Mouse (Mus musculus) monocyte, adult 2 months (primary cell): ENCODE results near the gene Zfp648.

ENCODE experiments used
- DNase-seq, 2 experiments: peaks; one replicate each; pipeline ENCODE4 v3.0.0; 2022; ENCODE audit warnings: low spot score in 2 of 2, low read depth in 1 of 2

Gene Zfp648

GRCm38 (mm10) chr1:154200955-154201722 is at the start of gene Zfp648:
Zfp648 (plus strand) TSS chr1:154201187.
- no peak for DNase-seq

- DNase-seq = no peak
Observed at GRCm38 (mm10) chr1:154152539-154152938, 48.4 kb upstream of the Zfp648 start.

- no peak for DNase-seq
Observed at GRCm38 (mm10) chr1:154153800-154154199, 47.2 kb upstream of the Zfp648 start.

GRCm38 (mm10) chr1:154156177-154157062 is 44.6 kb upstream of the Zfp648 start:
- DNase-seq = no peak

GRCm38 (mm10) chr1:154157131-154157530 is 43.9 kb upstream of the Zfp648 start:
- DNase-seq = no peak

GRCm38 (mm10) chr1:154167696-154168095 is 33.3 kb upstream of the Zfp648 start:
- no peak for DNase-seq

GRCm38 (mm10) chr1:154175334-154175733 is 25.7 kb upstream of the Zfp648 start:
- DNase-seq = peak in 1 of 2 experiments; percentile 5

- no peak for DNase-seq
Observed at GRCm38 (mm10) chr1:154177781-154178180, 23.2 kb upstream of the Zfp648 start.

GRCm38 (mm10) chr1:154178541-154179155 is 22.3 kb upstream of the Zfp648 start:
- no peak for DNase-seq

- peak in 1 of 2 experiments; percentile 14 for DNase-seq
Observed at GRCm38 (mm10) chr1:154180952-154181351, 20.0 kb upstream of the Zfp648 start.

GRCm38 (mm10) chr1:154182396-154183076 is 18.5 kb upstream of the Zfp648 start:
- DNase-seq = no peak

GRCm38 (mm10) chr1:154183077-154183751 is 17.8 kb upstream of the Zfp648 start:
- no peak for DNase-seq

- no peak for DNase-seq
Observed at GRCm38 (mm10) chr1:154188229-154188628, 12.8 kb upstream of the Zfp648 start.

- DNase-seq = no peak
Observed at GRCm38 (mm10) chr1:154188631-154189030, 12.4 kb upstream of the Zfp648 start.

GRCm38 (mm10) chr1:154189842-154190530 is 11.0 kb upstream of the Zfp648 start:
- DNase-seq = no peak

- DNase-seq = no peak
Observed at GRCm38 (mm10) chr1:154198896-154199295, 2.1 kb upstream of the Zfp648 start.

- DNase-seq = no peak
Observed at GRCm38 (mm10) chr1:154202580-154202979, 1.6 kb downstream of the Zfp648 start.

GRCm38 (mm10) chr1:154203386-154203785 is 2.4 kb downstream of the Zfp648 start:
- DNase-seq = no peak

GRCm38 (mm10) chr1:154204652-154205573 is 3.9 kb downstream of the Zfp648 start:
- DNase-seq = no peak
